Mouse (Mus musculus): ENCODE data around the gene Gm20503. TPM values are rescaled to one million over a fixed set of nuclear protein-coding genes. Genes with fewer than 3 reads are reported as not detected.
A peak's percentile ranks its signal among the peaks of the same experiment; 100 is the strongest.

Gm20503 gene
- total RNA-seq (2012; rRNA removed) = not detected in 2 replicates

GRCm38 (mm10) chr4:59002948-59003805 is at the start of gene Gm20503:
Gene Gm20503, plus strand, starts transcription at chr4:59003210.
- TF ChIP-seq HCFC1 (IDR thresholded peaks at IDR 0.05; ENCODE audit: borderline replicate concordance, insufficient read depth, low read length) (peak; percentile 44; the same call in 1 of the 2 replicates), MAFK (IDR thresholded peaks at IDR 0.05; ENCODE audit: insufficient read depth, low read depth, low read length) (no peak)
- H3K9me3 ChIP-seq (ENCODE audit: control insufficient read depth, insufficient read depth, low read depth, low read length) = no peaks in the 10 kb centered on the region
- no peak within 1 kb of the TSS for H3K27ac ChIP-seq (ENCODE audit: insufficient read depth, low read depth, low read length, poor library complexity, severe bottlenecking)
- H3K9ac ChIP-seq (ENCODE audit: insufficient read depth, low read depth, low read length, poor library complexity, severe bottlenecking) = peak within 1 kb of the TSS; percentile 94
- no peaks in the 10 kb centered on the region for H3K36me3 ChIP-seq (ENCODE audit: control insufficient read depth, insufficient read depth, low read length, poor library complexity, severe bottlenecking)
- H3K4me3 ChIP-seq (ENCODE audit: insufficient read depth in 1 of 2, low read depth in 1 of 2, low read length in 2 of 2, poor library complexity in 1 of 2, severe bottlenecking in 1 of 2) = peak within 1 kb of the TSS; percentile 91 to 95
- in situ Hi-C loops (cut with MboI; ENCODE audit: low sequenced_read_pairs in 2 of 2, unreplicated experiment in 2 of 2) = no loop called here
- H3K4me1 ChIP-seq (ENCODE audit: control insufficient read depth in 2 of 2, insufficient read depth in 2 of 2, low read length in 2 of 2, poor library complexity in 1 of 2) = peaks cover 0 to 3% of the 10 kb centered on the region in 2 experiments; a peak in 1 of 4 replicates
- DNase-seq (ENCODE audit: low read depth, low spot score) = peak; percentile 88

- Histone ChIP-seq H3K4me1 (ENCODE audit: control insufficient read depth in 2 of 2, insufficient read depth in 2 of 2, low read length in 2 of 2, poor library complexity in 1 of 2) (no peaks in the 10 kb centered on the region), H3K36me3 (ENCODE audit: control insufficient read depth, insufficient read depth, low read length, poor library complexity, severe bottlenecking) (no peaks in the 10 kb centered on the region), H3K4me3 (ENCODE audit: insufficient read depth in 1 of 2, low read depth in 1 of 2, low read length in 2 of 2, poor library complexity in 1 of 2, severe bottlenecking in 1 of 2) (no peak overlapping the region), H3K27ac (ENCODE audit: insufficient read depth, low read depth, low read length, poor library complexity, severe bottlenecking) (no peak overlapping the region), H3K9me3 (ENCODE audit: control insufficient read depth, insufficient read depth, low read depth, low read length) (no peaks in the 10 kb centered on the region), H3K9ac (ENCODE audit: insufficient read depth, low read depth, low read length, poor library complexity, severe bottlenecking) (no peak overlapping the region)
- in situ Hi-C loops (cut with MboI; ENCODE audit: low sequenced_read_pairs in 2 of 2, unreplicated experiment in 2 of 2) = no loop called here
- DNase-seq (ENCODE audit: low read depth, low spot score) = no peak
- TF ChIP-seq MAFK (IDR thresholded peaks at IDR 0.05; ENCODE audit: insufficient read depth, low read depth, low read length) (no peak), CHD2 (IDR thresholded peaks at IDR 0.05; ENCODE audit: low read depth, low read length) (no peak), HCFC1 (IDR thresholded peaks at IDR 0.05; ENCODE audit: borderline replicate concordance, insufficient read depth, low read length) (no peak), ZC3H11A (IDR thresholded peaks at IDR 0.05; ENCODE audit: borderline replicate concordance, low read depth, low read length) (no peak), ZNF384 (IDR thresholded peaks at IDR 0.05; ENCODE audit: low read depth, low read length) (no peak)
Observed at GRCm38 (mm10) chr4:58961719-58962118, 41.3 kb upstream of the Gm20503 start.

- in situ Hi-C loops (cut with MboI; ENCODE audit: low sequenced_read_pairs in 2 of 2, unreplicated experiment in 2 of 2) = no loop called here
- no peak overlapping the region for H3K4me3 ChIP-seq (ENCODE audit: insufficient read depth in 1 of 2, low read depth in 1 of 2, low read length in 2 of 2, poor library complexity in 1 of 2, severe bottlenecking in 1 of 2)
- H3K9ac ChIP-seq (ENCODE audit: insufficient read depth, low read depth, low read length, poor library complexity, severe bottlenecking) = no peak overlapping the region
- H3K36me3 ChIP-seq (ENCODE audit: control insufficient read depth, insufficient read depth, low read length, poor library complexity, severe bottlenecking) = no peaks in the 10 kb centered on the region
- no peaks in the 10 kb centered on the region for H3K4me1 ChIP-seq (ENCODE audit: control insufficient read depth in 2 of 2, insufficient read depth in 2 of 2, low read length in 2 of 2, poor library complexity in 1 of 2)
- H3K27ac ChIP-seq (ENCODE audit: insufficient read depth, low read depth, low read length, poor library complexity, severe bottlenecking) = no peak overlapping the region
- no peaks in the 10 kb centered on the region for H3K9me3 ChIP-seq (ENCODE audit: control insufficient read depth, insufficient read depth, low read depth, low read length)
- no peak for TF ChIP-seq ZNF384 (IDR thresholded peaks at IDR 0.05; ENCODE audit: low read depth, low read length)
- no peak for DNase-seq (ENCODE audit: low read depth, low spot score)
Observed at GRCm38 (mm10) chr4:58963271-58963670, 39.7 kb upstream of the Gm20503 start.

- Histone ChIP-seq H3K4me1 (ENCODE audit: control insufficient read depth in 2 of 2, insufficient read depth in 2 of 2, low read length in 2 of 2, poor library complexity in 1 of 2) (no peaks in the 10 kb centered on the region), H3K36me3 (ENCODE audit: control insufficient read depth, insufficient read depth, low read length, poor library complexity, severe bottlenecking) (no peaks in the 10 kb centered on the region; the same call in 1 of the 2 replicates), H3K27ac (ENCODE audit: insufficient read depth, low read depth, low read length, poor library complexity, severe bottlenecking) (no peak overlapping the region), H3K4me3 (ENCODE audit: insufficient read depth in 1 of 2, low read depth in 1 of 2, low read length in 2 of 2, poor library complexity in 1 of 2, severe bottlenecking in 1 of 2) (no peak overlapping the region), H3K9ac (ENCODE audit: insufficient read depth, low read depth, low read length, poor library complexity, severe bottlenecking) (no peak overlapping the region), H3K9me3 (ENCODE audit: control insufficient read depth, insufficient read depth, low read depth, low read length) (no peaks in the 10 kb centered on the region)
- in situ Hi-C loops (cut with MboI; ENCODE audit: low sequenced_read_pairs in 2 of 2, unreplicated experiment in 2 of 2) = no loop called here
- TF ChIP-seq HCFC1 (IDR thresholded peaks at IDR 0.05; ENCODE audit: borderline replicate concordance, insufficient read depth, low read length) (no peak), ZC3H11A (IDR thresholded peaks at IDR 0.05; ENCODE audit: borderline replicate concordance, low read depth, low read length) (no peak), MAFK (IDR thresholded peaks at IDR 0.05; ENCODE audit: insufficient read depth, low read depth, low read length) (no peak), ZNF384 (IDR thresholded peaks at IDR 0.05; ENCODE audit: low read depth, low read length) (no peak), CHD2 (IDR thresholded peaks at IDR 0.05; ENCODE audit: low read depth, low read length) (no peak)
- no peak for DNase-seq (ENCODE audit: low read depth, low spot score)
Observed at GRCm38 (mm10) chr4:58965136-58965535, 37.9 kb upstream of the Gm20503 start.

GRCm38 (mm10) chr4:58970678-58971077 is 32.3 kb upstream of the Gm20503 start:
- Histone ChIP-seq H3K9ac (ENCODE audit: insufficient read depth, low read depth, low read length, poor library complexity, severe bottlenecking) (no peak overlapping the region), H3K36me3 (ENCODE audit: control insufficient read depth, insufficient read depth, low read length, poor library complexity, severe bottlenecking) (no peaks in the 10 kb centered on the region; the same call in 1 of the 2 replicates), H3K4me1 (ENCODE audit: control insufficient read depth in 2 of 2, insufficient read depth in 2 of 2, low read length in 2 of 2, poor library complexity in 1 of 2) (no peaks in the 10 kb centered on the region), H3K9me3 (ENCODE audit: control insufficient read depth, insufficient read depth, low read depth, low read length) (no peaks in the 10 kb centered on the region), H3K4me3 (ENCODE audit: insufficient read depth in 1 of 2, low read depth in 1 of 2, low read length in 2 of 2, poor library complexity in 1 of 2, severe bottlenecking in 1 of 2) (no peak overlapping the region), H3K27ac (ENCODE audit: insufficient read depth, low read depth, low read length, poor library complexity, severe bottlenecking) (no peak overlapping the region)
- in situ Hi-C loops (cut with MboI; ENCODE audit: low sequenced_read_pairs in 2 of 2, unreplicated experiment in 2 of 2) = no loop called here
- no peak for TF ChIP-seq ZC3H11A (IDR thresholded peaks at IDR 0.05; ENCODE audit: borderline replicate concordance, low read depth, low read length)
- no peak for TF ChIP-seq HCFC1 (IDR thresholded peaks at IDR 0.05; ENCODE audit: borderline replicate concordance, insufficient read depth, low read length)
- no peak for TF ChIP-seq MAFK (IDR thresholded peaks at IDR 0.05; ENCODE audit: insufficient read depth, low read depth, low read length)
- no peak for TF ChIP-seq CHD2 (IDR thresholded peaks at IDR 0.05; ENCODE audit: low read depth, low read length)
- no peak for TF ChIP-seq ZNF384 (IDR thresholded peaks at IDR 0.05; ENCODE audit: low read depth, low read length)
- DNase-seq (ENCODE audit: low read depth, low spot score) = no peak

Data from ES-E14 (cell line).